Mouse (Mus musculus) embryonic facial prominence, embryonic 11.5 days (tissue): ENCODE measurements around the gene Elmsan1. TPM values are rescaled to one million over a fixed set of nuclear protein-coding genes. Genes with fewer than 3 reads are reported as not detected.
A peak's percentile ranks its signal among the peaks of the same experiment; 100 is the strongest.

ENCODE experiments used
- ATAC-seq: fragments of 200-750 bp; cut with Nextera tagmentation; replicated peaks from 2 replicates; pipeline ENCODE4 v1.8.0; 2017; ENCODE audit warnings: low read depth; ENCODE audit not compliant: insufficient number of reproducible peaks, low FRiP score, low TSS enrichment
- DNase-seq: peaks from one replicate; pipeline ENCODE4 v3.0.0-alpha.2; 2015; ENCODE audit warnings: low spot score
- H3K27ac ChIP-seq: fragments of 300-500 bp; sonication (generic); replicated peaks from 2 replicates; pipeline ENCODE4 v1.5.1; 2014; ENCODE audit warnings: mild to moderate bottlenecking, low read depth, low read length, control low read depth
- H3K27me3 ChIP-seq: fragments of 300-500 bp; sonication (generic); 2 replicates; pipeline ENCODE4 v1.6.1; 2014; ENCODE audit warnings: mild to moderate bottlenecking, low read length, moderate library complexity, mixed read lengths; ENCODE audit not compliant: control insufficient read depth, insufficient read depth
- H3K36me3 ChIP-seq: fragments of 300-500 bp; sonication (generic); replicated peaks from 2 replicates; pipeline ENCODE4 v1.6.1; 2014; ENCODE audit warnings: low read depth, mild to moderate bottlenecking, low read length, moderate library complexity, mixed read lengths; ENCODE audit not compliant: control insufficient read depth, insufficient read depth
- H3K4me1 ChIP-seq: fragments of 300-500 bp; sonication (generic); 2 replicates; pipeline ENCODE4 v1.6.1; 2014; ENCODE audit warnings: low read length, mixed read lengths; ENCODE audit not compliant: control insufficient read depth, insufficient read depth
- H3K4me2 ChIP-seq: fragments of 300-500 bp; sonication (generic); 2 replicates; pipeline ENCODE4 v1.6.1; 2014; ENCODE audit warnings: low read depth, mild to moderate bottlenecking, control low read depth, low read length, moderate library complexity
- H3K4me3 ChIP-seq: fragments of 300-500 bp; sonication (generic); 2 replicates; pipeline ENCODE4 v1.5.1; 2014; ENCODE audit warnings: low read depth, low read length, control low read depth
- H3K9ac ChIP-seq: fragments of 300-500 bp; sonication (generic); replicated peaks from 2 replicates; pipeline ENCODE4 v1.6.1; 2014; ENCODE audit warnings: mild to moderate bottlenecking, control low read depth, low read length
- H3K9me3 ChIP-seq: fragments of 300-500 bp; sonication (generic); replicated peaks from 2 replicates; pipeline ENCODE4 v1.6.1; 2016; ENCODE audit warnings: mild to moderate bottlenecking, low read length, inconsistent platforms, mixed read lengths; ENCODE audit not compliant: control insufficient read depth
- whole genome bisulfite sequencing: fragments of 180-500 bp; shearing (Covaris S2); extraction: QIAGEN DNeasy Blood & Tissue Kit; methylation state at CpG from one replicate; pipeline ENCODE4 v1.1.7; 2014; 5-methylcytosine and 5-hydroxymethylcytosine counted together
- polyA plus RNA-seq: library from polyadenylated mRNA; unstranded; fragments of >200 nt; fragmentation: Nextera tagmentation; extraction: Ambion mirVana; gene quantifications from 2 replicates; pipeline ENCODE4 v1.2.1, GENCODE M21; 2014

Elmsan1 gene
- polyA plus RNA-seq, 1 experiment from 2014 or later = 3.6 TPM

DNA sequence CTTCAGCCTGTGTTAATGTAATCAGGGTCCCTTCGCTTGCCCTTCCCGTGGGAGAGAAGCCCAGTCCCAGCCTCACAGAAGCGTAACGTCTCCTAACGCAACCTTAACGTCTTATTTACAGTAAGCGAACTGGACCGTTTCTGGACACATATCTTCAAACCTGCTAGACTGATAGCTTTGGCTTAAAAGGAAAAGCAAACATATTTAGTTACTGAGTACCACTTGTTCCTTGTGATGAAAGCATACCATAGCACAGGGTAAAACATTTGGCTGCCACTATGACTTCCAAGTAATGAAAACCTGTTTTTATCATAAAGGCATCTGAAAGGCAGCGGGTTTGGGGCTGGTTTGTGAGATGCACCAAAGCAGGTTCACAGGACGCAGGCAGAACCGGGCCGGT lies 92.8 kb downstream of the Elmsan1 start:
- H3K9me3 ChIP-seq = no peaks in the 10 kb centered on the region
- WGBS = 77% methylated on average over 12 of the region's 12 CpGs

GRCm38 (mm10) chr12:84119584-84119983 lies 99.1 kb downstream of the Elmsan1 start:
- H3K27me3 ChIP-seq = no peaks in the 10 kb centered on the region
- H3K9ac ChIP-seq = no peak overlapping the region
- H3K36me3 ChIP-seq = no peaks in the 10 kb centered on the region
- H3K4me1 ChIP-seq = no peaks in the 10 kb centered on the region
- no peak for DNase-seq
- no peak overlapping the region for H3K4me3 ChIP-seq
- 90% methylated on average over 5 of the region's 5 CpGs for WGBS
- H3K9me3 ChIP-seq = no peaks in the 10 kb centered on the region
- no peak overlapping the region for H3K4me2 ChIP-seq
- ATAC-seq = no peak
- no peak overlapping the region for H3K27ac ChIP-seq

More for the DNA sequence above, 92.8 kb downstream of the Elmsan1 start:
- ATAC-seq (no peak), DNase-seq (no peak)
- H3K4me1 ChIP-seq = no peaks in the 10 kb centered on the region
- H3K36me3 ChIP-seq = no peaks in the 10 kb centered on the region
- H3K27me3 ChIP-seq = no peaks in the 10 kb centered on the region
- no peak overlapping the region for H3K27ac ChIP-seq
- no peak overlapping the region for H3K9ac ChIP-seq
- no peak overlapping the region for H3K4me2 ChIP-seq
- H3K4me3 ChIP-seq = no peak overlapping the region

DNA sequence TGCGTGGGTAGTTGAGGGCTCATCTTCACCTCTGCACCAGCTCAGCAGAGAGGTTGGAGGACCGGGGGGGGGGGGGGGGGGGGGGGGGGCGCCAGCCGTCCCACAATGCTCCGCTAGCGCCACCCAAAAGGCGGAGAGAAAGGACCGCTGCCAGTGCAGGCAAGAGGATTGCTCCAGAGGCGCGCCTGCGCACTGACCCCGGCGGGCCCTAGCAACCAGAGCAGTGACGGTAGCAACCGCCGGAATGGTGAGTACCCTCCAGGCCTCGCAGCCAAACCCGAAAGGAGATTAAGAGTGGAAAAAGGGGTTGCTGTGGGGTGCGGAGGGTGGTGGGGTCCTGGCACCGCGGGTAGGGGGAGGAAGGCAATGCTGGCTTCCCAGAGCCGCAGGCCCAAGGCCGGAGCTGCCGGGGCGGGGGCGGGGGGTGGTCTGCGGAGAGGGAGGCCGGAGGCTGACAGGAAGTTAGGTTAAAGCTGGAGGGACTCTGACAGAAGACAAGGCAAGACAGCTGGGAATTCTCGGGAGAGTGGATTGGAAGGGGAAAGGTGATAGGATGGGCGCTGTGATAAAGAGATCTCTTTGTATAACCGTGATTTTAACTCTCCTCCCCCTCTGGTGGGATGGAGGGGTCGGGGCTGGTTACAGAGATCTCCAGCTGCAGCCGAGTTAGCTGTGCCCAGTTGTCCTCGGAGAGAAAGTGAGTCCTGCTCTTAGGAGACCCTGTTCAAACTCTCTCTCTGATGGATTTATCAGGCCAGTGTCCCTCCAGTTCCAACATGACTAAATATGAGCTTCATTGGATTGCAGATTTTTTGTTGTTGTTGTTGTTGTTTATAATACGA lies 104.3 kb downstream of the Elmsan1 start, which contains the start of gene Dnal1:
TSS of gene Dnal1 (plus strand) at position 214 of the 842 bp plus-strand sequence.
- H3K9ac ChIP-seq = peak within 1 kb of the TSS; percentile 66
- DNase-seq (peak; percentile 95), ATAC-seq (peak; percentile 97)
- 2% methylated on average over 33 of the region's 35 CpGs for WGBS
- no peaks in the 10 kb centered on the region for H3K9me3 ChIP-seq
- no peak within 1 kb of the TSS for H3K27ac ChIP-seq
- no peaks in the 10 kb centered on the region for H3K36me3 ChIP-seq
- peak within 1 kb of the TSS; percentile 77 for H3K4me3 ChIP-seq
- no peaks in the 10 kb centered on the region for H3K27me3 ChIP-seq
- no peaks in the 10 kb centered on the region for H3K4me1 ChIP-seq
- peak within 1 kb of the TSS; percentile 72 for H3K4me2 ChIP-seq

DNA sequence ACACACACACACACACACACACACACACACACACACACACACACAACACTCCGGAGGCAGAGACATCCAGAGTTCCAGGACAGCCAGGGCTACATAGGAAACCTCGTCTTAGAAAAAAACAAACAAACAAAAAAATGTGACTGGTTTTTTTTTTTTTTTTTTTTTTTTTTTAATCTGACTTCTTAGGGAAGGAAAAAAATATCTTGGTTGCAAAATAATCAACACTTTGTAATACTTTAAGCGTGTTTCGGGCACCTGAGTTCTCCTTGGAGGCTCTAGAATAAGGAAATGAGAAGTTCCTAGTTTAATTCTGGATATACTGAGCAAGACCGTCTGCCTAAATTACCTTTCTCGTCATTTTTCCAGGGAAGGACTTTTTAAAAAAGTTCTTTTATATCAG lies 105.0 kb downstream of the Elmsan1 start:
- no peak overlapping the region for H3K9ac ChIP-seq
- no peaks in the 10 kb centered on the region for H3K36me3 ChIP-seq
- H3K4me2 ChIP-seq = peak overlapping the region; percentile 72
- H3K4me3 ChIP-seq = peak overlapping the region; percentile 77; the same call in 1 of the 2 replicates
- H3K9me3 ChIP-seq = no peaks in the 10 kb centered on the region
- DNase-seq (no peak), ATAC-seq (no peak)
- H3K27ac ChIP-seq = no peak overlapping the region
- no peaks in the 10 kb centered on the region for H3K4me1 ChIP-seq
- H3K27me3 ChIP-seq = no peaks in the 10 kb centered on the region
- WGBS = 49% methylated on average over 6 of the region's 6 CpGs

DNA sequence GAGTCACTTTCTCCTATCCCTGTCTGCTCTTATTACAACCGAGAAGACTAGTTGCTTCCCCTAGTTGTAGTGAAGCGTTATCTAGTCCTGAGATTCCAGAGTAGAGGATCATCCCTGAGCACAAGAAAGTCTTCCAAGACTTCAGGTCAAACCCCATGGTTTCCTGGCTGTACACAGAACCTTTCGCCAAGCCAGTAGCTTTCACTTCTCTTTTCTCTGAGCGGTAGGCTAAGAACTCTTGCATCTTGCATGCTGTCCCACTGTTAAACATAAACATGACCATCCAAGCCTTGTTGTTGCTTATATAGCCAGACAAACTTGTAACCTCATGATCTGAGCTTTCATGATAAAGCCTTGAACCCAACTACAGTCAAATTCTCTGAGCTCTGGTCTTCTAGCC lies 107.9 kb downstream of the Elmsan1 start:
- no peaks in the 10 kb centered on the region for H3K27me3 ChIP-seq
- H3K4me3 ChIP-seq = no peak overlapping the region
- ATAC-seq (no peak), DNase-seq (no peak)
- no peak overlapping the region for H3K27ac ChIP-seq
- no peaks in the 10 kb centered on the region for H3K4me1 ChIP-seq
- H3K4me2 ChIP-seq = no peak overlapping the region
- no peaks in the 10 kb centered on the region for H3K36me3 ChIP-seq
- H3K9me3 ChIP-seq = no peaks in the 10 kb centered on the region
- WGBS = 90% methylated on average over 4 of the region's 4 CpGs
- no peak overlapping the region for H3K9ac ChIP-seq

DNA sequence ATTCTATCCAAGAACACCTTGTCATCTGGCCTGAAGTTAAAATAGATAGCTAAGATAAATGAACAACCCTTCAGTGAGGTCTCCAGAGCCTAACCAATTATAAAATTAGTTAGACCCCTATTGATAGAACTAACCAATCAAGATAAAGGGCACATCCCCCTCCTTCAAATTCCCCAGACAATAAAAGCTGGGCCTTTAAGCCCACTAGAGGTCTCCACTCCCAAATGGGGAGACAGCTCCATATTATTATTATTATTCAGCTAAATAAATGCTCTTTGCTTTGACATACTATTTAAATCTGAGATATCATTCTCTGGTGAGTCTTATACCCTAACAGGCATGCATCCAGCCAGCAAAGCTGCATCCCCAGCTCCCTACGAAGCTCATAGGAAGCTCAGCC lies 108.8 kb downstream of the Elmsan1 start:
- Histone ChIP-seq H3K4me3 (no peak overlapping the region), H3K4me1 (no peaks in the 10 kb centered on the region), H3K9ac (no peak overlapping the region), H3K4me2 (no peak overlapping the region), H3K9me3 (no peaks in the 10 kb centered on the region), H3K36me3 (no peaks in the 10 kb centered on the region), H3K27ac (no peak overlapping the region), H3K27me3 (no peaks in the 10 kb centered on the region)
- no peak for ATAC-seq
- DNase-seq = no peak
- 67% methylated on average over 1 of the region's 1 CpGs for WGBS

DNA sequence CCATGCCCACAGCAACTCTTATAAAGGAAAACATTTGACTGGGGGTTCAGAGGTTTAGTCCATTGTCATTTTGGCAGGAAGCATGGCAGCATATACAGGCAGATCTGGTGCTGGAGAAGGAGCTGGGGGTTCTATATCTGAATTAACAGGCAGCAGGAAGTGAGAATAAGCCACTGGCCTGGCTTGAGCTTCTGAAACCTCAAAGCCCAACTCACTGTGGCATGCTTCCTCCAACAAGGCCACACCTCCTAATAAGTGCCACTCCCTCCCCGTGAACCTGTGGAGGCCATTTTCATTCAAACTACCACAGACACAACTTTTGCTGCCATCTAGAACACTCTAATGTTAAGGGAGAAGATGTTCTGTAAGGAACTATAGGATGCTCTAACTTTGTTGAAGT lies 111.0 kb downstream of the Elmsan1 start:
- H3K9ac ChIP-seq = no peak overlapping the region
- H3K27ac ChIP-seq = no peak overlapping the region
- no peaks in the 10 kb centered on the region for H3K27me3 ChIP-seq
- no peak for DNase-seq
- H3K4me3 ChIP-seq = no peak overlapping the region
- no peak overlapping the region for H3K4me2 ChIP-seq
- H3K9me3 ChIP-seq = no peaks in the 10 kb centered on the region
- no peaks in the 10 kb centered on the region for H3K36me3 ChIP-seq
- no peaks in the 10 kb centered on the region for H3K4me1 ChIP-seq
- 79% methylated on average over 1 of the region's 1 CpGs for WGBS
- no peak for ATAC-seq

DNA sequence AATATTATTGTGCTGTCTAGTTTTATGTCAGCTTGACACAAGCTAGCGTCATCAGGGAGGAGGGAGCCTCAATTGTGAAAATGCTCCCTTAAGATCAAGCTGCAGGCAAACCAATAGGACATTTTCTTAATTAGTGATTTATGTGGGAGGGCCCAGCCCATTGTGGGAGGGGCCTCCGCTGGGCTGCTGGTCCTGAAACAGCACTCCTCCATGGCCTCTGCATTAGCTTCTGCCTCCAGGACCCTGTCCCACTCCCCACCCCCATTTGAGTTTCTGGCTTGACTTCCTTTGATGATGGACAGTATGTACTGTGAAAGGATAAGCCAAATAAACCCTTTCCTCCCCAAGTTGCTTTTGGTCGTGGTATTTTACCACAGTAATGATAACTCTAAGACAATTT lies 111.7 kb downstream of the Elmsan1 start:
- Histone ChIP-seq H3K9ac (no peak overlapping the region), H3K9me3 (no peaks in the 10 kb centered on the region), H3K4me3 (no peak overlapping the region), H3K4me1 (no peaks in the 10 kb centered on the region), H3K4me2 (no peak overlapping the region), H3K27me3 (no peaks in the 10 kb centered on the region), H3K36me3 (no peaks in the 10 kb centered on the region), H3K27ac (no peak overlapping the region)
- ATAC-seq (no peak), DNase-seq (no peak)
- WGBS = 77% methylated on average over 3 of the region's 3 CpGs
